Mouse (Mus musculus): ENCODE measurements around the gene Gm42791.

GRCm38 (mm10) chr5:148976876-148977275 lies 18.1 kb downstream of the Gm42791 start:
- TF ChIP-seq CTCF (IDR thresholded peaks at IDR 0.05; ENCODE audit: insufficient read depth, low read length), result no peak
- TF ChIP-seq POLR2A (IDR thresholded peaks at IDR 0.05; ENCODE audit: borderline replicate concordance, extremely low read depth, low read depth, low read length), result no peak

Data from lung, adult 2 months (tissue).